Mouse (Mus musculus): ENCODE data around the gene Trpm8.

- no peak for TF ChIP-seq CTCF (IDR thresholded peaks at IDR 0.05; ENCODE audit: extremely low read depth, insufficient read depth, low read length)
- TF ChIP-seq POLR2A (IDR thresholded peaks at IDR 0.05; ENCODE audit: extremely low read depth, insufficient read depth, low read length): no peak
Measured at GRCm38 (mm10) chr1:88408340-88408739, 130.9 kb downstream of the Trpm8 start.
